8 mouse cellular contexts compared by ENCODE assay signal in genomic region chr5:131794411-131795133, GRCm38 (mm10).
DNase-seq lines count a peak whose midpoint lies in the region; ATAC-seq and TF ChIP-seq lines count a peak whose summit lies in the region.

No protein-coding gene starts in this region.

- peak; percentile 24; the same call in 1 of the 2 replicates for ATAC-seq in embryonic facial prominence, embryonic 14.5 days (ENCODE audit: low read depth)
- peak; percentile 72 for ATAC-seq in midbrain, embryonic 16.5 days
- ATAC-seq in monocyte, adult 5-6 weeks (replicated peaks; ENCODE audit: insufficient number of reproducible peaks, low FRiP score, low TSS enrichment, poor library complexity, severe bottlenecking): no peak

- TF ChIP-seq EP300 in heart, adult 2 months (IDR thresholded peaks at IDR 0.05; ENCODE audit: insufficient read depth, low read depth, low read length): no peak

- 70% methylated on average over 18 of the region's 18 CpGs for WGBS in heart, adult 2 months
- 46% methylated on average over 18 of the region's 18 CpGs for WGBS in embryonic facial prominence, embryonic 14.5 days
- WGBS in midbrain, embryonic 16.5 days: 14% methylated on average over 18 of the region's 18 CpGs

- no peak overlapping the region for H3K9ac ChIP-seq in heart, adult 2 months (ENCODE audit: low read depth, low read length)
- H3K9ac ChIP-seq in embryonic facial prominence, embryonic 14.5 days (ENCODE audit: low read depth, low read length): no peak overlapping the region
- no peak overlapping the region for H3K9ac ChIP-seq in midbrain, embryonic 16.5 days (ENCODE audit: low read depth, low read length)

- H3K4me2 ChIP-seq in embryonic facial prominence, embryonic 14.5 days (ENCODE audit: low read depth, low read length): no peak overlapping the region
- peak overlapping the region; percentile 37 for H3K4me2 ChIP-seq in midbrain, embryonic 16.5 days (ENCODE audit: low read length)

- no peaks in the 10 kb centered on the region for H3K36me3 ChIP-seq in heart, adult 2 months (ENCODE audit: control insufficient read depth, insufficient read depth, low read length)
- H3K36me3 ChIP-seq in embryonic facial prominence, embryonic 14.5 days (ENCODE audit: control insufficient read depth, insufficient read depth, low read length): no peaks in the 10 kb centered on the region
- H3K36me3 ChIP-seq in midbrain, embryonic 16.5 days (ENCODE audit: control insufficient read depth, insufficient read depth, low read length): no peaks in the 10 kb centered on the region

- no peaks in the 10 kb centered on the region for H3K79me2 ChIP-seq in heart, adult 2 months (replicated peaks; ENCODE audit: control insufficient read depth, insufficient read depth, low read length)

- no peak overlapping the region for H3K4me3 ChIP-seq in heart, adult 2 months
- H3K4me3 ChIP-seq in embryonic facial prominence, embryonic 14.5 days (ENCODE audit: low read depth, low read length): no peak overlapping the region
- no peak overlapping the region for H3K4me3 ChIP-seq in midbrain, embryonic 16.5 days (ENCODE audit: low read depth, low read length)

- TF ChIP-seq CTCF in heart, adult 2 months (IDR thresholded peaks at IDR 0.05): peak; percentile 17; the same call in 1 of the 2 replicates

- no peak for TF ChIP-seq POLR2A in heart, adult 2 months (IDR thresholded peaks at IDR 0.05; ENCODE audit: insufficient read depth, low read depth, low read length)

- intact Hi-C loops in heart, adult 2 months (cut with DNase I): no loop called here

- DNase-seq in heart, adult 2 months: no peak
- DNase-seq in heart, adult 11 months: no peak
- DNase-seq in embryonic facial prominence, embryonic 14.5 days (ENCODE audit: low spot score): peak; percentile 64
- DNase-seq in layer of hippocampus, adult 18-20 months (ENCODE audit: low spot score in 2 of 2): peak; percentile 87 to 93
- no peak for DNase-seq in urinary bladder, adult 18-20 months (ENCODE audit: low spot score in 2 of 2)
- no peak for DNase-seq in kidney, postnatal 25 days

- no peak overlapping the region for H3K27ac ChIP-seq in heart, adult 2 months
- H3K27ac ChIP-seq in embryonic facial prominence, embryonic 14.5 days (replicated peaks; ENCODE audit: low read depth, low read length): no peak overlapping the region
- peak overlapping the region; percentile 53 for H3K27ac ChIP-seq in midbrain, embryonic 16.5 days (ENCODE audit: low read length)

- no peaks in the 10 kb centered on the region for H3K9me3 ChIP-seq in embryonic facial prominence, embryonic 14.5 days (ENCODE audit: control insufficient read depth, low read length)
- no peaks in the 10 kb centered on the region for H3K9me3 ChIP-seq in midbrain, embryonic 16.5 days (replicated peaks; ENCODE audit: control insufficient read depth, low read length, poor library complexity, severe bottlenecking)

- H3K4me1 ChIP-seq in heart, adult 2 months (ENCODE audit: control insufficient read depth, insufficient read depth, low read length): no peaks in the 10 kb centered on the region
- H3K4me1 ChIP-seq in embryonic facial prominence, embryonic 14.5 days (ENCODE audit: control insufficient read depth, insufficient read depth, low read length): peaks cover 13% of the 10 kb centered on the region
- H3K4me1 ChIP-seq in midbrain, embryonic 16.5 days (ENCODE audit: control insufficient read depth, insufficient read depth, low read length): peaks cover 26% of the 10 kb centered on the region

- no peaks in the 10 kb centered on the region for H3K27me3 ChIP-seq in heart, adult 2 months (ENCODE audit: control insufficient read depth, insufficient read depth, low read length)
- no peaks in the 10 kb centered on the region for H3K27me3 ChIP-seq in embryonic facial prominence, embryonic 14.5 days (replicated peaks; ENCODE audit: control insufficient read depth, insufficient read depth, low read length)
- H3K27me3 ChIP-seq in midbrain, embryonic 16.5 days (ENCODE audit: control insufficient read depth, insufficient read depth, low read depth, low read length): no peaks in the 10 kb centered on the region

Comparison
In these comparisons a context has a peak if more than half of its experiments do, and no peak if none do; other contexts are left out.
1. DNase-seq: peak in embryonic facial prominence, embryonic 14.5 days (single experiment) and layer of hippocampus, adult 18-20 months (2 of 2); none in heart, adult 2 months (0 of 2), heart, adult 11 months (single experiment), urinary bladder, adult 18-20 months (0 of 2) and kidney, postnatal 25 days (0 of 2).